Mouse (Mus musculus) kidney, postnatal 0 days (tissue): ENCODE measurements at regions not wholly inside any gene's neighbourhood (a gene's known extent, or its start where the extent isn't known, plus 50 kb on each side); places are given as distances from the start of the nearest gene placed in this dataset.

Experiments used
- ATAC-seq: fragments of 200-750 bp; cut with Nextera tagmentation; replicated peaks from 2 replicates; pipeline ENCODE4 v1.8.0; 2017; ENCODE audit warnings: low read depth, moderate number of reproducible peaks, moderate TSS enrichment, moderate library complexity; ENCODE audit not compliant: low FRiP score
- DNase-seq: peaks from one replicate; pipeline ENCODE4 v3.0.0-alpha.2; 2016; ENCODE audit warnings: low spot score
- H3K27ac ChIP-seq: fragments of 300-500 bp; sonication (generic); 2 replicates; pipeline ENCODE4 v1.5.1; 2014; ENCODE audit warnings: mild to moderate bottlenecking
- H3K27me3 ChIP-seq: fragments of 300-500 bp; sonication (generic); 2 replicates; pipeline ENCODE4 v1.6.1; 2014; ENCODE audit warnings: low read length, mixed read lengths; ENCODE audit not compliant: insufficient read depth
- H3K36me3 ChIP-seq: fragments of 300-500 bp; sonication (generic); 2 replicates; pipeline ENCODE4 v1.6.1; 2014; ENCODE audit warnings: low read length, mixed read lengths; ENCODE audit not compliant: insufficient read depth
- H3K4me1 ChIP-seq: fragments of 300-500 bp; sonication (generic); replicated peaks from 2 replicates; pipeline ENCODE4 v1.6.1; 2014; ENCODE audit warnings: antibody characterized with exemption, low read length, mixed read lengths; ENCODE audit not compliant: insufficient read depth
- H3K4me2 ChIP-seq: fragments of 300-500 bp; sonication (generic); 2 replicates; pipeline ENCODE4 v1.6.1; 2014; ENCODE audit warnings: mild to moderate bottlenecking, low read length, moderate library complexity, mixed read lengths
- H3K4me3 ChIP-seq: fragments of 300-500 bp; sonication (generic); replicated peaks from 2 replicates; pipeline ENCODE4 v1.5.1; 2014; ENCODE audit warnings: low read depth, low read length
- H3K9ac ChIP-seq: fragments of 300-500 bp; sonication (generic); 2 replicates; pipeline ENCODE4 v1.6.1; 2014; ENCODE audit warnings: low read depth, low read length
- H3K9me3 ChIP-seq: fragments of 300-500 bp; sonication (generic); replicated peaks from 2 replicates; pipeline ENCODE4 v1.6.1; 2016; ENCODE audit warnings: low read length, inconsistent platforms, mixed read lengths
- CTCF ChIP-seq: IDR thresholded peaks from 2 replicates; pipeline ENCODE4 v1.5.1; 2016; ENCODE audit warnings: antibody characterized with exemption, low read depth, mild to moderate bottlenecking, moderate library complexity
- WGBS: fragments of 180-500 bp; shearing (Covaris S2); extraction: QIAGEN DNeasy Blood & Tissue Kit; methylation state at CpG from one replicate; pipeline ENCODE4 v1.1.7; 2014; 5-methylcytosine and 5-hydroxymethylcytosine counted together

GRCm38 (mm10) chr8:36304809-36305208 lies 539.2 kb downstream of the Gm19410 start:
- no peak overlapping the region for H3K4me2 ChIP-seq
- no peak for ATAC-seq

GRCm38 (mm10) chr8:36306336-36306735 lies 540.7 kb downstream of the Gm19410 start:
- no peak for TF ChIP-seq CTCF
- no peak overlapping the region for H3K4me3 ChIP-seq
- no peaks in the 10 kb centered on the region for H3K4me1 ChIP-seq
- no peak overlapping the region for H3K9ac ChIP-seq
- H3K27ac ChIP-seq, result no peak overlapping the region
- H3K27me3 ChIP-seq, result no peaks in the 10 kb centered on the region
- no peak overlapping the region for H3K4me2 ChIP-seq
- H3K9me3 ChIP-seq, result no peaks in the 10 kb centered on the region
- DNase-seq (no peak), ATAC-seq (no peak)
- no peaks in the 10 kb centered on the region for H3K36me3 ChIP-seq
- WGBS, result 82% methylated on average over 4 of the region's 4 CpGs

More at GRCm38 (mm10) chr8:36304809-36305208, 539.2 kb downstream of the Gm19410 start:
- WGBS, result 73% methylated on average over 10 of the region's 10 CpGs
- Histone ChIP-seq H3K9me3 (no peaks in the 10 kb centered on the region), H3K27ac (no peak overlapping the region), H3K36me3 (no peaks in the 10 kb centered on the region), H3K4me3 (no peak overlapping the region), H3K4me1 (no peaks in the 10 kb centered on the region), H3K27me3 (no peaks in the 10 kb centered on the region), H3K9ac (no peak overlapping the region)
- no peak for DNase-seq
- TF ChIP-seq CTCF, result no peak

- Histone ChIP-seq H3K27ac (no peak overlapping the region), H3K9me3 (no peaks in the 10 kb centered on the region), H3K36me3 (no peaks in the 10 kb centered on the region), H3K4me3 (no peak overlapping the region), H3K27me3 (no peaks in the 10 kb centered on the region), H3K4me2 (no peak overlapping the region), H3K4me1 (no peaks in the 10 kb centered on the region), H3K9ac (no peak overlapping the region)
- TF ChIP-seq CTCF, result no peak
- ATAC-seq (no peak), DNase-seq (no peak)
- WGBS, result 82% methylated on average over 8 of the region's 8 CpGs
Measured at GRCm38 (mm10) chr8:36307496-36307895, 541.9 kb downstream of the Gm19410 start.

GRCm38 (mm10) chr8:36308056-36308455 lies 542.5 kb downstream of the Gm19410 start:
- H3K4me1 ChIP-seq, result no peaks in the 10 kb centered on the region
- no peaks in the 10 kb centered on the region for H3K36me3 ChIP-seq
- ATAC-seq (no peak), DNase-seq (no peak)
- H3K4me2 ChIP-seq, result no peak overlapping the region
- no peak overlapping the region for H3K4me3 ChIP-seq
- no peak overlapping the region for H3K9ac ChIP-seq
- TF ChIP-seq CTCF, result no peak
- 84% methylated on average over 2 of the region's 2 CpGs for WGBS
- H3K27me3 ChIP-seq, result no peaks in the 10 kb centered on the region
- H3K27ac ChIP-seq, result no peak overlapping the region
- H3K9me3 ChIP-seq, result no peaks in the 10 kb centered on the region

GRCm38 (mm10) chr8:36309326-36309725 lies 543.7 kb downstream of the Gm19410 start:
- WGBS, result 92% methylated on average over 6 of the region's 6 CpGs
- TF ChIP-seq CTCF, result no peak
- ATAC-seq, result no peak

GRCm38 (mm10) chr8:36309952-36310351 lies 544.4 kb downstream of the Gm19410 start:
- H3K36me3 ChIP-seq, result no peaks in the 10 kb centered on the region
- DNase-seq (no peak), ATAC-seq (no peak)
- TF ChIP-seq CTCF, result no peak
- no peak overlapping the region for H3K4me3 ChIP-seq
- H3K27me3 ChIP-seq, result no peaks in the 10 kb centered on the region
- no peaks in the 10 kb centered on the region for H3K9me3 ChIP-seq
- 73% methylated on average over 10 of the region's 10 CpGs for WGBS
- H3K4me1 ChIP-seq, result no peaks in the 10 kb centered on the region
- H3K9ac ChIP-seq, result no peak overlapping the region
- H3K27ac ChIP-seq, result no peak overlapping the region
- H3K4me2 ChIP-seq, result no peak overlapping the region

More at GRCm38 (mm10) chr8:36309326-36309725, 543.7 kb downstream of the Gm19410 start:
- DNase-seq, result no peak
- Histone ChIP-seq H3K9ac (no peak overlapping the region), H3K36me3 (no peaks in the 10 kb centered on the region), H3K4me3 (no peak overlapping the region), H3K9me3 (no peaks in the 10 kb centered on the region), H3K27ac (no peak overlapping the region), H3K4me1 (no peaks in the 10 kb centered on the region), H3K27me3 (no peaks in the 10 kb centered on the region), H3K4me2 (no peak overlapping the region)

GRCm38 (mm10) chr8:36311734-36312133 lies 546.1 kb downstream of the Gm19410 start:
- no peak for TF ChIP-seq CTCF
- Histone ChIP-seq H3K36me3 (no peaks in the 10 kb centered on the region), H3K4me2 (no peak overlapping the region), H3K4me3 (no peak overlapping the region), H3K27me3 (no peaks in the 10 kb centered on the region), H3K27ac (no peak overlapping the region), H3K4me1 (no peaks in the 10 kb centered on the region), H3K9me3 (no peaks in the 10 kb centered on the region), H3K9ac (no peak overlapping the region)
- 77% methylated on average over 5 of the region's 5 CpGs for WGBS
- DNase-seq (no peak), ATAC-seq (no peak)
